Mouse (Mus musculus): ENCODE measurements around the gene Lbhd2. TPM values are rescaled to one million over a fixed set of nuclear protein-coding genes. Genes with fewer than 3 reads are reported as not detected.

Lbhd2 gene
- total and polyA plus RNA-seq, 3 experiments: not detected

DNA sequence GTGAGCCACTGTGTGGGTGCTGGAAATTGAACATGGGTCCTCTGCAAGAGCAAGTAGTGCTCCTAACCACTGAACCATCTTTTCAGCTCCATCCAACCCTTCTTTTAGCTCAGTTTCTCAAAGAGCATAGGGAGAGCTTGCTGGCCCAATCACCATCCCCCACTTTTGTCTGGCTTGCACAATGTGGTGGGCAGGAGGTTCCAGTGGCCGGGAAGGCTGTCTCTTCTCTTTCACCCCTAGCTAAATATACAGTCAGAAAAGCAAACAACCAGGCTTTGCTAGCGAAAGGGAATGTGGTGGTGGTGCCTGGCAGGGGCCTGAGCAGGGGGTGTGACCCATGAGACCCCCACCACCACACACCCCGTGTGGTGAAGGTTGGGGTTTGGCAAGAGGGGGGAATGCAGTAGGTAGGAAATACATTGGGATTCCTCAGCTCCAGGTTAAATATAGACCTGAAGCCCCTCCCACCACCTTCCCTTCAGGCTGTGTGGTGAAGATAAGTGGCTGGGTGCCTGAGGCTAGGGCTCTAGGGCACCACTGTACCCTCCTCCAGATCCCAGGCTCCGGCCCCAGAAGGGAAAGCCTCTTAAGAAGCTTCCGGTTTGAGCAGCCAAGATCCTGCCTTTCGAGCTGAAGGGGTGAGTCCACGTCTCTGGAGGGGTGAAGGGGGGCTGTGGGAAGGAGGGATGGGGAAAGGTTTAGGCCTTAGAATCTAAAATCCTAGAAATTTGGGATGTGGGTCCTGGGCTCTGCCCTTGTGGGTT, 14.5 kb downstream of the Lbhd2 start:
- dilution Hi-C loops (cut with MboI; ENCODE audit: extremely low pct_ligation_motif_present, extremely low pct_unique_long_range_greater_than_20kb, low sequenced_read_pairs) (no loop called here), in situ Hi-C loops (cut with MboI; ENCODE audit: low pct_ligation_motif_present, low pct_unique_long_range_greater_than_20kb, low sequenced_read_pairs) (no loop called here)
- no peaks in the 10 kb centered on the region for H3K36me3 ChIP-seq (replicated peaks in 1 of 2; ENCODE audit: control insufficient read depth in 1 of 2, insufficient read depth in 1 of 2, low read length in 1 of 2)
- DNase-seq (ENCODE audit: extremely low read depth): no peak
- peaks cover 7% of the 10 kb centered on the region for H3K9me3 ChIP-seq (replicated peaks; ENCODE audit: low read length)
- no peak overlapping the region for H3K27ac ChIP-seq (ENCODE audit: insufficient read depth, low read depth)
- TF ChIP-seq CHD2 (IDR thresholded peaks at IDR 0.05; ENCODE audit: low read length): no peak
- TF ChIP-seq SMC3 (IDR thresholded peaks at IDR 0.05; ENCODE audit: low read depth, low read length): no peak
- no peak for TF ChIP-seq MYC (IDR thresholded peaks at IDR 0.05; ENCODE audit: low read depth, low read length)
- no peak for TF ChIP-seq MXI1 (IDR thresholded peaks at IDR 0.05; ENCODE audit: low read depth, low read length)
- TF ChIP-seq TCF12 (IDR thresholded peaks at IDR 0.05; ENCODE audit: low read depth, low read length): no peak
- no peak for TF ChIP-seq BHLHE40 (IDR thresholded peaks at IDR 0.05; ENCODE audit: low read depth, low read length)
- TF ChIP-seq UBTF (IDR thresholded peaks at IDR 0.05; ENCODE audit: low read depth, low read length): no peak
- TF ChIP-seq ETS1 (conservative IDR thresholded peaks at IDR 0.05; ENCODE audit: low read depth, low read length): no peak
- no peak for TF ChIP-seq NRF1 (IDR thresholded peaks at IDR 0.05; ENCODE audit: low read depth, low read length)
- no peak for TF ChIP-seq IRF4 (IDR thresholded peaks at IDR 0.05; ENCODE audit: low read depth, low read length)
- no peak for TF ChIP-seq TBP (conservative IDR thresholded peaks at IDR 0.05; ENCODE audit: low read depth, low read length)
- no peak for TF ChIP-seq ZKSCAN1 (IDR thresholded peaks at IDR 0.05; ENCODE audit: borderline replicate concordance, low read depth, low read length)
- no peak for TF ChIP-seq JUN (IDR thresholded peaks at IDR 0.05; ENCODE audit: insufficient read depth, low read depth, low read length)
- TF ChIP-seq JUND (conservative IDR thresholded peaks at IDR 0.05; ENCODE audit: low read depth, low read length): no peak
- no peak for TF ChIP-seq NELFE (IDR thresholded peaks at IDR 0.05; ENCODE audit: low read depth, low read length)
- no peak for TF ChIP-seq ZMIZ1 (IDR thresholded peaks at IDR 0.05; ENCODE audit: low read depth, low read length)
- TF ChIP-seq USF1 (IDR thresholded peaks at IDR 0.05; ENCODE audit: low read depth, low read length): no peak
- TF ChIP-seq PAX5 (IDR thresholded peaks at IDR 0.05; ENCODE audit: low read length): no peak
- no peak for TF ChIP-seq RAD21 (IDR thresholded peaks at IDR 0.05; ENCODE audit: low read depth, low read length)
- no peak overlapping the region for H3K9ac ChIP-seq (ENCODE audit: insufficient read depth, low read depth)
- H3K4me1 ChIP-seq (ENCODE audit: control insufficient read depth in 1 of 2, insufficient read depth in 2 of 2): peaks cover 3 to 22% of the 10 kb centered on the region in 2 experiments; a peak in 3 of 4 replicates
- no peak overlapping the region for H3K4me2 ChIP-seq (ENCODE audit: insufficient read depth, low read depth, poor library complexity, severe bottlenecking)
- H3K79me2 ChIP-seq (replicated peaks; ENCODE audit: control insufficient read depth, extremely low read depth, insufficient read depth, poor library complexity, severe bottlenecking): no peaks in the 10 kb centered on the region
- H3K27me3 ChIP-seq (replicated peaks): peaks cover 65% of the 10 kb centered on the region
- no peak overlapping the region for H3K4me3 ChIP-seq (replicated peaks in 1 of 3; ENCODE audit: low read depth in 2 of 3, low read length in 2 of 3, poor library complexity in 1 of 3)

DNA sequence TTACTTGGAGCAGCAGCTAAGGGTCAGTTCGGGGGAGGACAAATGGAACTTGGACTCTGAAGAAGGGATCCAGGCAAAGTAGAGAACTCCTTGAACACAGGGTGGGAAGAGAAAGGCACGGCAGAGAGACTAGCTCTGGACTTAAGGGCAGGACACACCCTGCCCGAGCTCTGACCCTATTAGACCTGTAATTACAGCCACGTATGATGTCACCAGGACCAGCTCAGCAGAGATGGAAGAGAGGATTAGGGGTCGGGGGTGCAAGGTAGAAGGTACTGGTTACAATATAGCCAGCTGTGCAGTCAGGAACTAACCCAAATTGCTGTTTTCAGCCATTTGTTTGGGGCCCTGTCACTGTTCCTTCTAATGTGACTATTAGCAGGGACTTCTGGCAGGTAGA, 16.2 kb downstream of the Lbhd2 start:
- Histone ChIP-seq H3K4me1 (ENCODE audit: control insufficient read depth in 1 of 2, insufficient read depth in 2 of 2) (peaks cover 3 to 12% of the 10 kb centered on the region in 2 experiments; a peak in 3 of 4 replicates), H3K9ac (ENCODE audit: insufficient read depth, low read depth) (no peak overlapping the region), H3K36me3 (replicated peaks in 1 of 2; ENCODE audit: control insufficient read depth in 1 of 2, insufficient read depth in 1 of 2, low read length in 1 of 2) (no peaks in the 10 kb centered on the region), H3K9me3 (replicated peaks; ENCODE audit: low read length) (peaks cover 8% of the 10 kb centered on the region), H3K79me2 (replicated peaks; ENCODE audit: control insufficient read depth, extremely low read depth, insufficient read depth, poor library complexity, severe bottlenecking) (no peaks in the 10 kb centered on the region), H3K27me3 (replicated peaks) (peaks cover 66% of the 10 kb centered on the region), H3K4me3 (replicated peaks in 1 of 3; ENCODE audit: low read depth in 2 of 3, low read length in 2 of 3, poor library complexity in 1 of 3) (no peak overlapping the region), H3K4me2 (ENCODE audit: insufficient read depth, low read depth, poor library complexity, severe bottlenecking) (no peak overlapping the region), H3K27ac (ENCODE audit: insufficient read depth, low read depth) (no peak overlapping the region)
- TF ChIP-seq GABPA (IDR thresholded peaks at IDR 0.05; ENCODE audit: insufficient replicate concordance, low read depth, low read length) (no peak), PAX5 (IDR thresholded peaks at IDR 0.05; ENCODE audit: low read length) (no peak), CHD2 (IDR thresholded peaks at IDR 0.05; ENCODE audit: low read length) (no peak), ZC3H11A (IDR thresholded peaks at IDR 0.05; ENCODE audit: low read depth, low read length) (no peak), MAZ (IDR thresholded peaks at IDR 0.05; ENCODE audit: low read depth, low read length) (no peak), NELFE (IDR thresholded peaks at IDR 0.05; ENCODE audit: low read depth, low read length) (no peak), RCOR1 (conservative IDR thresholded peaks at IDR 0.05; ENCODE audit: low read depth, low read length) (no peak)
- dilution Hi-C loops (cut with MboI; ENCODE audit: extremely low pct_ligation_motif_present, extremely low pct_unique_long_range_greater_than_20kb, low sequenced_read_pairs) (no loop called here), in situ Hi-C loops (cut with MboI; ENCODE audit: low pct_ligation_motif_present, low pct_unique_long_range_greater_than_20kb, low sequenced_read_pairs) (no loop called here)
- no peak for DNase-seq (ENCODE audit: extremely low read depth)
